Mouse (Mus musculus): ENCODE measurements around the gene Bpifb2.

- no peak for TF ChIP-seq CTCF (IDR thresholded peaks at IDR 0.05; ENCODE audit: borderline replicate concordance, extremely low read depth, insufficient read depth, insufficient read length)
- TF ChIP-seq POLR2A (IDR thresholded peaks at IDR 0.05; ENCODE audit: borderline replicate concordance, extremely low read depth, insufficient read depth, insufficient read length, poor library complexity, severe bottlenecking) = no peak
Measured at GRCm38 (mm10) chr2:153848389-153848788, 26.5 kb upstream of the Bpifb2 start.
